Mouse (Mus musculus) lung, postnatal 0 days (tissue): ENCODE measurements around the gene Tm4sf19.

Experiments used
- CTCF ChIP-seq: IDR thresholded peaks from 2 replicates; pipeline ENCODE4 v1.5.1; 2016; ENCODE audit warnings: antibody characterized with exemption, mild to moderate bottlenecking
- EP300 ChIP-seq: IDR thresholded peaks from 2 replicates; pipeline ENCODE4 v1.6.1; 2016; ENCODE audit warnings: antibody characterized with exemption, mild to moderate bottlenecking, control low read depth

DNA sequence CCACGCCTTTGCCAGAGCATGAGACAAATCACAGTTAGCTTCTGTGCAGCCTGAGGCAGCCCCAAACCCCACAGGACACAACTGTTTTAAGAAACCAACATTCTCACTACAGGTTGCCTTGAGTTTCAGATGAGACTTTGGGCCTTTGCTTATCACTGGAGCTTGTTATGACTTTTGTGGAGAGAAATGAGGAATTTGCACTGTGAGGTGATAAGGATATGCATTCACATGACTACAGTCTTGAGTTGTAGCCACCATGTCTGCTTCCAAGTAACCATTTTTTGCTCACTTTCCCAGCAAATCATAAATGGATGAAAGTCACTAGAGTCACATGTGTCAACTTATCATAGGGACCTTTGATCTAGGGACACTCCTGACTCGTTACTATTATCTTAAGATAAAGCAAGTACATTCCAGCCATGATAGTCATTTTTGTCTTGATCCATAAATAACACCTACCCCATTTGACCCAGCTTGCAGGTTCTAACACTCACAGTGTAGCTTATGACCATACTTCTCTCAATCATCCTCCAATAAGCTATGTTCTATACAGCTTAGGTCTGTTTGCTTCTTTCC is 46.3 kb downstream of the Tm4sf19 start:
- TF ChIP-seq EP300, result no peak
- no peak for TF ChIP-seq CTCF
